Mouse (Mus musculus) cerebellum, adult 9-10 months (tissue): Measurements from ENCODE around the gene Asb2.

Experiments used
- DNase-seq: peaks from one replicate; pipeline ENCODE4 v3.0.0; 2022

Asb2 gene

DNA sequence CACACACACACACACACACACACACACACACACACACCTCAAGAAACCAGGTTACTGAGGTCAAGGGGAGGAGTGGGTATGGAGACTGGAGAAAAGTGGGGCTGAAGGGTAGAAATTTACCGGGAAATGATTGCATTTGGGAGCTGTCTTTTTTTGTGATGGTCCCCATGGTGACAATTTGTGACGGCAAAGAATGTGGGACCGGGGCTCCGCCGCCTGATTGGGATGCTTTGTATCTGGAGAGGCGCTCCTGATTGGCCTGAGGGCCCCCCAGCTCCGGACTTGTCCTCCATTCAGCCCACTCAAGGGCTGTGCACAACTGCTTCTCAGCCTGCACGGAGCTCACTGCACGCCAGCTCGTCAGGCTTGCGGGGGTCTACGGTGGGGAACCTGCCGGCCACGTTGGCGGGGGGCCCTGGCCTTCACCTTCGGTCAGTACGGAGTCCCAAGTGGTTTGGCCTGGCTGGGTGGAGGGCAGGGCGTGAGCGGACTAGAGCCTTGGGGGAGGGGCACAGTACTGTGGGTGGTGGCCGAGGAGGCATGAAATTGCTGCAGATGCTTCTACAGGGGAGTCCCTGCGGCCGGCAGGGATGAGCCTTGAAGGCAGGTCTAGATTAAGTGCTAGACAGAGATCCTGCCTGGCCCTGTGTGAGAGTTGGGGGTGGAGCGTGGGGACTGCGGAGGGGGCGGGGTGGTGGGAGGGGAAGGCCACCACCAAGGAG, 41.0 kb downstream of the Asb2 start:
- DNase-seq, result no peak

DNA sequence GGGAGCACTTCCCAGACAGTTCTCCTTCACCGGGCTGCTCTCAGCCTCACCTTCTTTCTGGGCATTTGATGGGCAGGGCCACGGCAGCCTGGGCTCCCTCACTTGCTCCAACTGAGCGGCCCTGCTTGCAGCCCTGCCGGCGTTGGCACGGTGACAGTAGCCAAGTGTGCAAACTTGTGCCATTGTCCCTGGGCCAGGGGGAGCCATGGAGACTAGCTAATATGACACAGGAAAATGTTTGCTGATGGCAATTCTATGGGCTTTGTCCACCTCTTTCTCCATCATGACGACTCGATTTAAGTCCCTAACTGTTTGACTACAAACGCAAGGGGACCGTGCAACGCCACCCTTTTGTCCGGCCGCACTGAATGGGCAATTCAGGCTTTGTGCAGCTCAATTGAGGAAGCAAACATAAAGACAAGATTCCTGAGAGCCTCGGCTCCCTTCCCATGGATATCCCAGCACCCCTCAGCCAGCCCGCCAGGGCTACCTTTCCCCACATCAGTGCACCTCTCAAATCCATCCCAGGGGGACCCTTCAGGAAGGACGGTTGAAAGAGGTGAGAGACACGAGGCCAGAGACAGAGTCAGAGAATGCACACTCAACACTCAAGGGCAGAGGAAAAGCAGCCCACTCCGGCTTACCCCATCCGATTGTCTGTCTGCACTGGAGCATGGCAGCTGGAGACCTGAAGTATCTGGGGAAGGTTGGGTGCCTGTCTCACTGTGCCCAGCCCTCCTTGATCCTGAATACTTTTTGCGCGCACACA, 41.7 kb downstream of the Asb2 start:
- no peak for DNase-seq

- DNase-seq, result no peak
These were observed 42.5 kb downstream of the Asb2 start for GRCm38 (mm10) chr12:103313274-103313673.

GRCm38 (mm10) chr12:103311921-103312320, 43.9 kb downstream of the Asb2 start:
- DNase-seq, result no peak

GRCm38 (mm10) chr12:103310744-103311267, 45.0 kb downstream of the Asb2 start, which contains the start of gene Fam181a:
Gene Fam181a, plus strand, starts transcription at chr12:103310975.
- no peak for DNase-seq

GRCm38 (mm10) chr12:103306720-103307119, 49.1 kb downstream of the Asb2 start:
- DNase-seq, result no peak

- no peak for DNase-seq
These were observed 49.6 kb downstream of the Asb2 start for GRCm38 (mm10) chr12:103306224-103306623.

DNA sequence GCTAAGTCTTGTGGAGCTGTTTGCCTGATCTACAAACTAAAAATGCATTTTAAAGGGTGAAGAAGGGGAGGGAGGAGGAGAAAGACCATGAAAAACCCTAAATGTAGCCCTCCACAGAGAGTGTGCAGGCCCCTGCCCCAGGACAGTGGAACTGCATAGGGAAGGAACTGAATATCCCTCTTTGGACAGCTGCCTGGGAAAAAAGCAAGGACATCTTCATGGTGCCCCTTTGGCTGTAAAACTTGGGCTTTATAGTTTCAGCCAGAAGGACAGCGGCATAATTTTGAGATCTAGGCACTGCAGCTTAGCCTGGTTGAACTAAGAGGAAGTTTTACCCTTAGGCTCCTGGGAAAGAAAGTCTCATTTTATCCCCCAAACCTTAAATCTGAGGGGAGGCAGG, 52.8 kb downstream of the Asb2 start:
- DNase-seq, result no peak

DNA sequence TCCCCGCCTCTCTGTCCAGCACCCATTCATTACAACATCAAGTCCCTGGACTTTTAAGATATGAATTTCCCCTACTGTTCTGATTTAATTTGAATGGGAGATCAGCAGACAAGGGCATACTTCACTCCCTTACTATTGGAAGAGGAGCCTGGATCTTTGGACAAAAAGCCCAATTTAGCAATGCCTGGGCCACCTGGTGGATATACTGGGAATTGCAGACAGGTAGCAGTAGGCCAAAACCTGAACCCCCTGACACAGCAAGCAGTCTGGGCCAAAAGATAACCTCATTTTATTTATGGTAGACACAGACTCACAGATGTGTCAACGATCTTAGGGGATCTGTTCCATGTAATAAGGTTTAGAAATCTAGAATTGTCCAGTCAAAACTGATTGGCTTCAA, 54.2 kb downstream of the Asb2 start:
- DNase-seq, result peak; percentile 47

- no peak for DNase-seq
These were observed 55.3 kb downstream of the Asb2 start for GRCm38 (mm10) chr12:103300493-103300892.

GRCm38 (mm10) chr12:103296292-103296691, 59.5 kb downstream of the Asb2 start:
- no peak for DNase-seq

DNA sequence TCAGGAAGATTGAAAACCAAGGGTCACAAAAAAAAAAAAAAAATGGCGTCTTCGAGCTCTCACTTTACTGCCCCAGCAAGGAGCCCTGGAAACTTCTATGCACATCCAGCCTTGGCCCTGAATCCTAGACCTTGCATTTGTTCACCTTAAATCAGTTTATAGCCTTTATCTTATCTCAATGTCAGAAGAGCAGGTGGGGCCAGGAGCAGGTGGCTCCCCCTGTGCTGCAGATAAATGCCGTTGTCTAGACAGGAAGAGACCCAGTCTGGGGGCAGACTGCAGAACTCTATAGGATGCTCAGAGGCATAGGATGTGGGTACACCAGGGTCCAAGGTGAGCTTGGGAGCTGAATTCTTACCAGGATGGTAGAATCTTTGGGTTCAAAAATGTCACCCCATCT, 63.4 kb downstream of the Asb2 start:
- DNase-seq, result no peak

GRCm38 (mm10) chr12:103287276-103287675, 68.5 kb downstream of the Asb2 start:
- no peak for DNase-seq

DNA sequence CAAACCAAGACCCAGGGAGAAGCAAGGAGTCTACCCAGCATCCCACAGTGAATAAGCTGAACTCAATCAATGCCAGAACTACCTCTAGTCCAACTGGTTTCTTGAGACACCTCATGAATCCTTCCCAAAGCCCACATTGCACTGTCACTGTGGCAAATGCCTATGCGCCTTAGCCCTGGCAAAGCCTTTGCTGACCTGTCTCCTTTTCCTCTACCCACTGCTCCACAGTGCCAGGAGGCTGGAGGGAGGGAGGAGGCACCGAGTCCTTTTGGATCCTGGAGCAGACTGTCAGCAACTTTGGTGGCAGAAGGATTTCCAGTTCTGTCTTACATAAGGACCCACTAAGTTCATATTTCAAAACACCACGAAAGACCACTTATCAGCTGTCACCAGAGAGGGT, 72.4 kb downstream of the Asb2 start:
- DNase-seq, result no peak

DNA sequence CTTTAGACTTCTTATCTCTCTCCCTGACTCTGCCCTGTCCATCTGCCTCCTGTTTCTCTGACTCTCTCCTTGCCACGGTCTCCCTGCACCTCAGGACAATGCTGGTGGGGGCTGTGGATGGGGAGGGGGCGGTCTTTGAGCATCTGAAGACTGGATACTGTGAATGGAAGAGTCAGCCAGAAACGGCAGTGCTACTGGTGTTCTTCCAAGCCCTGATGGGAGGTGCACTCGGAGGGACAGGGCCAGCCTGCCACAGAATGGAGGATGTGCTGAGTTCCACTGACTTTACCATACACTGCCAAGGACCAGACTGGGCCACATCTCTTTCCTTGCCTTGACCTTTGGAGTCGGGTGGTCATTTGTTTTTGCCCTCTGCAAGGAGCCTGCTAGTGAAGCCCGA, 72.9 kb downstream of the Asb2 start:
- no peak for DNase-seq

- no peak for DNase-seq
These were observed 73.9 kb downstream of the Asb2 start for GRCm38 (mm10) chr12:103281912-103282311.

DNA sequence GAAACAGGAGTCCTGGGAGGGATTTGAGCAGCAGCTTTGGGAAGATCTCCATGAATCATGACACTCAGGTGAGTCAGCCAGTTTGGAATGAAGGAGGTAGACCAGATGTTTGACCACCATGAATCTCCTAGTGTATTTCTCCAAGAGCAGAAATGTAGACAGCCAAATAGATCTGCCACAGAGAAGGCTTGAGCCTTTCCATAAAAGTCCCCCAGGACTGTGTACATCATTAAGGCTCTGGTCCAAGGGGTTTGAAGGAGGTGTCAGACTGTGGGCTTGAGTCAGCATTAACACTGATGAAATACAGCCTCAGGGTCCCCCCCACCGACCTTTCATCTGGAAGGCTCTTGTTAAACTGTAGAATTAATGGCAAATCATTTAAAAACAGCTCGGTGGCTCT, 74.3 kb downstream of the Asb2 start:
- DNase-seq, result no peak

DNA sequence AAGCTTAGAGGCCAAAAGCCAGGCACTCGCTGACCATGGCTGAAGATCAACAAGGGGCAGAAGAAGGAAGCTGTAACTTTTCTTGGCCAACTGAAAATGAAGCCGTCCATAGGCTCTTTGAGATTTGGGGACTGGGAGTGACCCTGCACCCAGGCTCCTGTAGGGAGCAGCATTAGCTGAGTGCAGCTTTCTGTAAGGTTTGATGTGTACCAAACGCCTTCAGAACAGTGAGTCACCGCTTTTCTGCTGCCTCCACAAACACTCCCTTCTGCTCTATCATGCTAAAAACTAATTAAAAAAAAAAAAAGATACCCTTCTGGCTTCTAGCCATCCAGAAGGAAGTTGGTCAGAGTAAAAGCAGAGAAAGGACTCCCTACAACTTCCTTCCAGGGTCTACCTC, 79.4 kb downstream of the Asb2 start:
- no peak for DNase-seq

DNA sequence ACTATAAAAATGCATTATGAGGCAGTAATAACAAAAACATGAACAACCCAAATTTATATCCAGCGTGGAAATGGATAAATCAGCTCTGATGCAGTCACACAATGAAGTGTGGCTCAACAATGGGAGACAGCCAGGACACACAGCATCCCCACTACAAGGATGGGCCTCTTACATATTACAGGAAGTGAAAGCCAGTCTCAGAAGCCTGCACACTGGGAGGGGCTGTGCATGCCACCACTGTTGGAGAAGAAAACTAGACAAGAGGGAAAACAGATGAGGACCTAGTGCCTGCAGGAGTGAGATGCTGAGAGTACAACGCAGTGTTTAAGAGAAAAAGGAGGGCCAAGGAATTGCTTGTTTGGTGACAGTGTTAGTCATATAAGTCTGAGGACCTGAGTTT, 82.1 kb downstream of the Asb2 start:
- DNase-seq, result no peak

- no peak for DNase-seq
These were observed 82.8 kb downstream of the Asb2 start for GRCm38 (mm10) chr12:103273051-103273450.

GRCm38 (mm10) chr12:103272176-103272575, 83.6 kb downstream of the Asb2 start:
- DNase-seq, result no peak
